Mouse (Mus musculus): ENCODE data around the gene Aup1.

Aup1 gene

DNA sequence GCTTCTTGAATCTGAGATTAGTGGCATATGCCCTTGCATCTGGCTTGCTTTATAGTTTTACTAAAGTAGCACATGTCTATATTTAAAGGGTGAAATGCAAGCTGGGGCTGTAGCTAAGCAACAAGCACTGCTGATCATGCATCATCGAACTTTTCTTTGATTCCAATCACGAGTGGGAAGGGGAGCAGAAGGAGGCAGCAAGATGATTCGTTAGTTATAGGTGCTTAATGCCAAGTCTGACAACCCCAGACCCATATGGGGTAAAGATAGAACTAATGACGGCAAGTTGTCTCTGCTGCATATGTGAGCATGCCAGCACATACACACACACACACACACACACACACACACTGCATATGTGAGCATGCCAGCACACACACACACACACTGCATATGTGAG lies 49.8 kb downstream of the Aup1 start:
- WGBS, result 33% methylated on average over 4 of the region's 4 CpGs
